Mouse (Mus musculus): ENCODE data around the gene Smc1a.

Gene Smc1a

GRCm38 (mm10) chrX:152016151-152017145 lies at the start of gene Smc1a, which contains the start of gene Ribc1:
Gene Smc1a (plus strand): TSS chrX:152016428.
Gene Ribc1 (minus strand): TSS chrX:152016295.
- DNase-seq (ENCODE audit: low spot score in 2 of 2), result peak; percentile 86 to 94

- no peak for DNase-seq (ENCODE audit: low spot score in 2 of 2)
These were observed 17.1 kb upstream of the Smc1a start for GRCm38 (mm10) chrX:151999006-151999710.

GRCm38 (mm10) chrX:152001182-152001684 lies 15.0 kb upstream of the Smc1a start:
- no peak for DNase-seq (ENCODE audit: low spot score in 2 of 2)

- peak; percentile 56 to 71 for DNase-seq (ENCODE audit: low spot score in 2 of 2)
These were observed 14.2 kb upstream of the Smc1a start, which contains the start of gene Hsd17b10 for GRCm38 (mm10) chrX:152001737-152002710. Gene Hsd17b10 (plus strand): TSS chrX:152001845.

- no peak for DNase-seq (ENCODE audit: low spot score in 2 of 2)
These were observed 13.4 kb upstream of the Smc1a start for GRCm38 (mm10) chrX:152002865-152003264.

- DNase-seq (ENCODE audit: low spot score in 2 of 2), result no peak
These were observed 8.4 kb upstream of the Smc1a start for GRCm38 (mm10) chrX:152007863-152008262.

- no peak for DNase-seq (ENCODE audit: low spot score in 2 of 2)
These were observed 477 bp upstream of the Smc1a start for GRCm38 (mm10) chrX:152015752-152016150.

GRCm38 (mm10) chrX:152017186-152017585 lies 958 bp downstream of the Smc1a start:
- DNase-seq (ENCODE audit: low spot score in 2 of 2), result no peak

GRCm38 (mm10) chrX:152019294-152019693 lies 3.1 kb downstream of the Smc1a start:
- no peak for DNase-seq (ENCODE audit: low spot score in 2 of 2)

- no peak for DNase-seq (ENCODE audit: low spot score in 2 of 2)
These were observed 23.6 kb downstream of the Smc1a start for GRCm38 (mm10) chrX:152039865-152040264.

GRCm38 (mm10) chrX:152047230-152047629 lies 31.0 kb downstream of the Smc1a start:
- no peak for DNase-seq (ENCODE audit: low spot score in 2 of 2)

GRCm38 (mm10) chrX:152052546-152052945 lies 36.3 kb downstream of the Smc1a start:
- no peak for DNase-seq (ENCODE audit: low spot score in 2 of 2)

GRCm38 (mm10) chrX:152054094-152054493 lies 37.9 kb downstream of the Smc1a start:
- DNase-seq (ENCODE audit: low spot score in 2 of 2), result no peak

- DNase-seq (ENCODE audit: low spot score in 2 of 2), result no peak
These were observed 49.4 kb downstream of the Smc1a start for GRCm38 (mm10) chrX:152065674-152066073.

GRCm38 (mm10) chrX:152067789-152068188 lies 51.6 kb downstream of the Smc1a start:
- peak in 1 of 2 experiments; percentile 10 for DNase-seq (ENCODE audit: low spot score in 2 of 2)

GRCm38 (mm10) chrX:152089832-152090614 lies 73.8 kb downstream of the Smc1a start:
- DNase-seq (ENCODE audit: low spot score in 2 of 2), result peak; percentile 53 to 72

- DNase-seq (ENCODE audit: low spot score in 2 of 2), result no peak
These were observed 81.3 kb downstream of the Smc1a start for GRCm38 (mm10) chrX:152097572-152097971.

Measured in left cerebral cortex, adult 9 months (tissue).